ENCODE assay signal across 8 mouse cellular contexts in the genomic region with DNA sequence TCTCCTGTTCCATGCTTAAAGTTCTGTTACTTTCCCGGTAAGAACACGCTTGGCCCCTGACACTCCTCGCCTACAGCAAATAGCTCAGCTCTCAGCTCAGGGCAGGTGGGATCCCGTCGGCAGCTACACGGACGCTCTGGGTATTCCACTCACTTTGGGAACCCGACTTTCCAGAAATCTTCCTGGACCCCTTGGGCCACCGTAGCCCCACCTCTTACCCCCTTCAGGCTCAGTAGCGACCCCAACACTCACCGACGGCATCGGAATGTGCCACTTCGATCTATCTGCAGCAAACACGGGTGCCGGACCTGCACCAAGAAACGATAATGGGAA. TPM values are rescaled to one million over a fixed set of nuclear protein-coding genes. Genes with fewer than 3 reads are reported as not detected.
DNase-seq lines count a peak whose midpoint lies in the region; ATAC-seq lines count a peak whose summit lies in the region.

A gene (plus strand): TSS at position 244 of the 333 bp plus-strand sequence.

- peaks cover 25% of the 10 kb centered on the region for H3K4me1 ChIP-seq in forebrain, embryonic 15.5 days
- peaks cover 26% of the 10 kb centered on the region for H3K4me1 ChIP-seq in hindbrain, embryonic 13.5 days (replicated peaks)

- H3K27ac ChIP-seq in forebrain, embryonic 15.5 days (replicated peaks), result peak within 1 kb of the TSS; percentile 92
- peak within 1 kb of the TSS; percentile 91 for H3K27ac ChIP-seq in hindbrain, embryonic 13.5 days
- peak within 1 kb of the TSS; percentile 88 for H3K27ac ChIP-seq in macrophage

- peak within 1 kb of the TSS; percentile 64 for H3K4me2 ChIP-seq in forebrain, embryonic 15.5 days (replicated peaks)
- H3K4me2 ChIP-seq in hindbrain, embryonic 13.5 days, result peak within 1 kb of the TSS; percentile 70

- H3K9ac ChIP-seq in forebrain, embryonic 15.5 days (replicated peaks), result peak within 1 kb of the TSS; percentile 85
- H3K9ac ChIP-seq in hindbrain, embryonic 13.5 days, result peak within 1 kb of the TSS; percentile 87

- H3K4me3 ChIP-seq in forebrain, embryonic 15.5 days, result peak within 1 kb of the TSS; percentile 78
- peak within 1 kb of the TSS; percentile 82 for H3K4me3 ChIP-seq in hindbrain, embryonic 13.5 days
- peak within 1 kb of the TSS; percentile 100 for H3K4me3 ChIP-seq in macrophage (ENCODE audit: inconsistent target)

- H3K36me3 ChIP-seq in forebrain, embryonic 15.5 days, result no peaks in the 10 kb centered on the region; the same call in 1 of the 2 replicates
- 0 out of 2 replicates have a peak, but pooled peaks cover 5% of the 10 kb centered on the region for H3K36me3 ChIP-seq in hindbrain, embryonic 13.5 days
- peaks cover 4% of the 10 kb centered on the region; the same call in 1 of the 2 replicates for H3K36me3 ChIP-seq in macrophage (ENCODE audit: inconsistent target)

- H3K9me3 ChIP-seq in forebrain, embryonic 15.5 days, result no peaks in the 10 kb centered on the region
- H3K9me3 ChIP-seq in hindbrain, embryonic 13.5 days, result peaks cover 8% of the 10 kb centered on the region

- peaks cover 53% of the 10 kb centered on the region for H3K79me2 ChIP-seq in macrophage (ENCODE audit: inconsistent target)

- H3K27me3 ChIP-seq in forebrain, embryonic 15.5 days, result no peaks in the 10 kb centered on the region
- no peaks in the 10 kb centered on the region for H3K27me3 ChIP-seq in hindbrain, embryonic 13.5 days

- DNase-seq in layer of hippocampus, adult 18-20 months (ENCODE audit: low spot score in 2 of 2), result no peak
- no peak for DNase-seq in layer of hippocampus, adult 11-12 months (ENCODE audit: low spot score)
- DNase-seq in WW6 (ENCODE audit: low read depth, low spot score), result peak; percentile 48
- no peak for DNase-seq in cerebellum, adult 9-10 months
- DNase-seq in spleen, postnatal 10 days (ENCODE audit: low spot score in 2 of 2), result no peak

- ATAC-seq in forebrain, embryonic 15.5 days (replicated peaks), result peak; percentile 84
- peak; percentile 90 for ATAC-seq in hindbrain, embryonic 13.5 days (ENCODE audit: low FRiP score)

- WGBS in forebrain, embryonic 15.5 days, result under 1% methylated on average over 17 of the region's 17 CpGs
- under 1% methylated on average over 17 of the region's 17 CpGs for WGBS in hindbrain, embryonic 13.5 days
- 1% methylated on average over 17 of the region's 17 CpGs for WGBS in macrophage (ENCODE audit: missing documents)

RNA-seq across cellular contexts. Expression of the gene that starts here (rescaled TPM):
- 10 to 100 TPM; 12.0 to 13.7 TPM for total RNA-seq in layer of hippocampus, adult 18-20 months (2021)
- 7.8 and 10.2 TPM in 2 replicates for polyA plus RNA-seq in forebrain, embryonic 15.5 days (2015; fragmentation: Nextera tagmentation; extraction: Ambion mirVana)
- 10.3 and 12.0 TPM in 2 replicates for polyA plus RNA-seq in hindbrain, embryonic 13.5 days (2015; fragmentation: Nextera tagmentation; extraction: Ambion mirVana)
- total RNA-seq in macrophage (2018; cell fraction: chromatin; rRNA removed), result 10 to 100 TPM; 12.9 to 77.0 (median 35.4) TPM
- total RNA-seq in macrophage (2018; cell fraction: cytosol; rRNA removed), result 10 to 100 TPM in 18 of 26 experiments, 1 to 10 TPM in 8; 8.0 to 17.2 (median 11.2) TPM
- 10 to 100 TPM in 25 of 26 experiments, 1 to 10 TPM in 1; 8.4 to 50.7 (median 21.3) TPM for total RNA-seq in macrophage (2018; cell fraction: nucleus; rRNA removed)
- 6.3 to 14.6 TPM (median 9.9 TPM) in 3 replicates for polyA plus RNA-seq in macrophage (2018)
